Mouse (Mus musculus) liver (tissue): ENCODE measurements around the gene Gas7.
A peak's percentile ranks its signal among the peaks of the same experiment; 100 is the strongest.

ENCODE experiments used
- DNase-seq: peaks from one replicate; pipeline ENCODE4 v3.0.0-alpha.2; 2020; ENCODE audit warnings: mixed read lengths

The Gas7 gene

DNA sequence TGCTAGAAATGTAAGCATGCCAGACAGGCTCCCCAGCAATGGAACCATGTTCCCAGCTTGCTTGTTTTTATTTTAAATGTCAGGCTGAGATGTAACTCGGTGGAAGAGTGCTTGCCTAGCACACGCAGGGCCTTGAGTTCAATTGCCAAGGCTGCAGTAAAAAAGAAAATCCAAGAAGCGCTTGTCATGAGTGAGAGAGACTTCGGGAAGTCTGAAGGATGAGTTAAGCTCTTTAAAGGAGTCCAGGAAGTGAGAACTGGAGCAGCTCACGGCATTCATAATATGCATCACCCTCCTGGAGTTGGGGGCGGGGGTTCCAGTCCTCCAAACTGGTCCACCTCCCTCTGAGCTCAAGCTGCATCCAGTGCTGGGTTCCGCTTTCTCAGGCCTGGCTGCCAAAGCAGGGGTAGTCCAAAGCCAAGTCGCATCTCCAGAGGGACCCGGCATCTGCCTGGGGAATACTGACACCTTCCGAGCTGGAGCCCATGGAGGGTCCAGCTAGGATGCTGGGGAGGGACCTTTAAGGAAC, 34.5 kb downstream of the Gas7 start:
- DNase-seq: no peak

DNA sequence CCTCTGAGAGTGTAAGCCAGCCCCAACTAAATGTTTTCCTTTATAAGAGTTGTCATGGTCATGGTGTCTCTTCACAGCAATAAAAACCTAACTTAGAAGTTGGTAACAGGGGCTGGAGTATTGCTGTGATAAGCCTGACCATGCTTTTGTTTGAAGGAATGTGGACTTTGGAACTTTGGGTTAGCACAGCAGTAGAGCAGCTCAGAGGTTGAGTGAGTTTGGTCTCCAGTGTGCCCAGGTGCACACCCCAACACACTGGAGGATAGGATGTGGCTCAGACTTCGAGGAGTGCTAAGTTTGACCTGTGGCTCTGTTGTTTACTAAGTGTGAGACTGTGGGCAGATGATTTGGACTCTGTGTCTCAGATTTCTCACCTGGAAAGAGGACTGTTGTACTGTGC, 41.6 kb downstream of the Gas7 start:
- no peak for DNase-seq

DNA sequence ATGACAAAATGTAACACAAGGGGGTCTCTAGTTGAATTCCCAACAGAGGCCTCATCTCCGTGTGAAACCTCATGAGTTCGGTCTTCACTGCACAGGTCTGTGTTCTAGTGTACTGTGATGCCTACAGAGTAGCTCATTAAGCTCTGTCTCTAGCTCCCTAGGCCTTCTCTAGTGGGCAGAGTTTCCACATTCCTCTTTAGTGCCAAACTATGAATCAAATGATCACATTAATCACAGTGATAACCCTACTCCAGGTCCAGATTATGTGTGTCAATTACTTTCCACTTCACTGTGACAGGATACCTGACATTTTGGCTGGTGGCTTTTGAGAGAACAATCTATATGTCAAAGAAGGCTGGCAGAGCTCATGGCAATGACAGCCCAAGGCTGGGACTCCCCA, 44.9 kb downstream of the Gas7 start:
- DNase-seq: no peak

DNA sequence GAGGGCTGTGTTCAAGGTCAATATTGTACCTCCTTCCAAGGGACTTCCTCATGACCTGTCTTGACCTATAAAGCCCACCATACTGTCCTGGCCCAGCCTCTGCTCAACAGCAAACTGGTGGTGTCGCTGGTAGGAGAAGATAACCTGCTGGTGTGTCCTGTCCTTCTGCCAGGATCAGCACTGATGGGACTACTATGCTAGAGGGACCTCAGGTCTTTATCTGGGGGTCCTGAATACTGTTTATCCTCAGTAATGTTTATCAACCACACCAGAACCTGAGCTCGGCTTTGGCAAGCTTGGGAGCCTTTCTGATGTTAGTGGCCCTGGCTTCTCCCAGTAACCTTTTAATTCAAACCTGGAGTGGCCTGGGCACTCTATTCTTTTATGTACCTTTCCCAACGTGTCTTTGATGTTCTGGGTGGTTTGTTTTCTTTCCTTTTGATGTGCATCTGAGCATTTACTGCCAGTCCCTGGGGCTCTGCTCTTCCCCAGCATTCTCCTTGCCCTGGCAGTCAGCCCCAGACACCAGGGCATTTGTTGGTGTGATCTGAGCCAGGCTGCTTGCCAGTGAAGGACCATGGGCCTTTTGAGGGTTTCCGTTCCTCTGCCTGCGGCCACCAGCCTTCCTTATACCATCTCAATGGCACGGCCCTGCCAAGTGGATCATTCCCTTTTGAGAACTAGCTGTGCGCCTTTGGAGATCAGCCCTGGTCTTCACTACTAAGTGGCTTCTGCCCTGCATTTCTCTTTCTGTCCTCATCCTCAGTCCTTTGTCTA, 46.4 kb downstream of the Gas7 start:
- DNase-seq: no peak

DNA sequence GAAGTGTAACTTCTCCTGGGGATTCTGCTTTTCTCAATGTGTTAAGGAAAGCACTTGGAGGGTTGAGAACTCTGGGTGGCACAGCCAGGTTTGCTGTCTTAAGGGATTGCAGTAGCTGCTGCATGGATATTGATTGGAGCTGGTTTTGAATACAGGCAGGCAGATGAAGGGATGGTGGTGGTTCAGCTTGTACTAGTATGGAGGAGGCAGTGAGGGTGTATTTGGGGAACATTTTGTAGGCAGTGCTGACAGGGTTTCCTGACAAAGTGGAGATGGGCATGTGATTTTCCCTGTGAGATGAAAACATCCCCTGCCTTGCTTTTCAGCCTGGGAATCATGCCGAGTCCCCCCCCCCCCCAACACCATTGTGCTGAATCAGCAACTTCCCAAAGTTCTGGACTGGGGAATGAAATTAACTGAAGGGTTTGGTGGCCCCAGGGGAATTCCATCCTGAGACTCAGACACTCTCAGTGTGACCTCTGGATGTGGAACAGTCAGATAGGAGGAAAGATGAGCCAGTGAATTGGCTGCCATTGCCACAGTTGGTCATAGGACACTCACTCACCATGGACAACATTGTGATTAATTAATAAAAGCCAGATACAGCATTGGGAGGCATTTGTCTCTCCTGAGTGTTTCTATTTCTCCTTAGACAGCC, 54.1 kb downstream of the Gas7 start:
- DNase-seq: no peak

DNA sequence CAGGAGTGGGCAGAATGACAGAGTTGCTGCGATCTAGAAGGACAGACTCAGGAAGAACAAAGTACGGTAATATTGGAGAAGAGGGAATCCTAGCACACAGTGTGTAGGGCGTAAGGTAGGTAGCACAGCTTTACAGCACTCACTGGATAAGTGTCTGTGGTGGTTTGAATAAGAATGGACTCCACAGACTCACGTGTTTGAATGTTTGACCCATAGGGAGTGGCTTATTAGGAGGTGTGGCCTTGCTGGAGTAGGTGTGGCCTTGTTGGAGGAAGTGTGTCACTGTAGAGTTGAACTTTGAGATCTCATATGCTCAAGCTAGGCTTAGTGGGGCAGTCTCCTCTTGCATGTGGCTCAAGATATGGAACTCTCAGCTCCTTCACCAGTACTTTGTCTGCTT, 55.6 kb downstream of the Gas7 start:
- DNase-seq: no peak

DNA sequence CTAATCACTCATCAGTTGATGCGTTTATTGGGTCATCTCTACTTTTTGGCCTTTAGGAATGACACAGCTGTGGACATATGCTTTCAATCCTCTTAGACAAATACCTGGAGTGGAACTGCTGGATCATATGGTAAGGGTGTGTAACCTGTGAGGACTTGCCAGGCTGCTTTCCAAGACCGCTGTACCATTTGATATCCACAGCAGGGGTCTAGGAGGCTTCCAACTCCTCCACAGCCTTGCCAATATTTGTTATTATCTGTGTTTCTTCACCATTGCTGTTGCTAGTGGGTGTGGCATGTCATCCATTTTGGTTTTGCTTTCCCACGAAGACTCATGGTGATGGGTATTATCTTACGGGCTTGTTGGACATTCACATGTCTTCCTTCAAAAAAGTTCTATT, 57.8 kb downstream of the Gas7 start:
- no peak for DNase-seq

DNA sequence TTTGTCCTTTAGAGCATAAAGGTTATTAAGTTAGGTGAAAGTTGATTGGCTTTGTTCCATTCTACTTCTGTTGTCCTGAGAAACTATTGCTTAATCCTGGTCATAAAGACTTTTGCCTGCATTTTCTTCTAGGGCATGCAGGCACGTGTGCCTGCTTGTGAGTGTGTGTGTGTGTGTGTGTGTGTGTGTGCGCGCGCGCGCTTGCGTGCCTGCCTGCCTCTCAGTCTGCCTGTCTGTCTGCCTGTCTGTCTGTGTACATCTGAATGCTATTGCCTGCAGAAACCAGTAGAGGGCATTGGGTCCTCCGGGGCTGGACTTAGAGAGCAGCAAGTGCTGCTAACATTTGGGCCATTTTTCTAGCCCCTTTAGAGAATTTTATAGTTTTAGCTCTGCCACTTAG, 59.2 kb downstream of the Gas7 start:
- DNase-seq: no peak

DNA sequence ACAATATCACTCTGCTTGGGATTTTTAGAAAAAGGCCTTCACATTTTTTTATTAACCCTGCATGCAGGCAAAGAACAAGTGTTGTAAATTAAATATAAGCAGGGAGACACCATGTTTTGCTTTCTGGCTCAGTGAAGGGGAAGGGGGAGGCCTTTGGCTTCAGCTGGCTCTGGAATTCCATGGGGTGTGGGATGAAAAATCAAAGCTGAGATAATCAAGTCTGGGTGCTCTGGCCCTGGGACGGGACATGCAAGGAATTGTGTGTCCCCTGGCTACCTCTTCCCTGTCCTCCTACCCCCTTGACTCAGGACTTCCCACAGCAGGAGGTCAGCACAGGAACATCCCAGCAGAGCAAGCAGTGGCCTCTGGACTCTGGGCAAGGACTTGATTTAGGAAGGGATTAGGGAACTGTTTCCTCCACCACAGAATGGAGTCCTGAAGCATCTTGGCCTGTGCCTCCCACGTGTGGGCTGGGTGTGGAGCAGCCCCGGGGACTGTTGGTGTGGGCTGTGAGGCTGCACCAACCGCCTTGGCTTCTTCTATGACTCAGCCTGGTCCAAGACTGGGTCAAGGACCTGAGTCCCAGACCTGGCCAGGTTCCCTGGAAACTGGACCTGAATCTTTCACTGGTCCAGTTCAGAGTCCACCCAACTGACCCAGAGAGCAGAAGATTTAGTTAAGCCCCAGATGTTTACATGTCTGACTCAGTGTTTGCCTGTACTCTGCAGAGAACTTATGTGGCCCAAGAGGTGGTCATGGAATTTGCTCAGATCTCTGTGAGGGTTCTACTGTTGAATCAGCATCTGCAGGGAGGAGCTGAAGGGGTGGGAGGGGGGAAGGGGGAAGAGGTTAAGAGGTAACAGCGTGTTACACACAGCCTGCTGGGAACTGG, 60.0 kb downstream of the Gas7 start:
- no peak for DNase-seq

DNA sequence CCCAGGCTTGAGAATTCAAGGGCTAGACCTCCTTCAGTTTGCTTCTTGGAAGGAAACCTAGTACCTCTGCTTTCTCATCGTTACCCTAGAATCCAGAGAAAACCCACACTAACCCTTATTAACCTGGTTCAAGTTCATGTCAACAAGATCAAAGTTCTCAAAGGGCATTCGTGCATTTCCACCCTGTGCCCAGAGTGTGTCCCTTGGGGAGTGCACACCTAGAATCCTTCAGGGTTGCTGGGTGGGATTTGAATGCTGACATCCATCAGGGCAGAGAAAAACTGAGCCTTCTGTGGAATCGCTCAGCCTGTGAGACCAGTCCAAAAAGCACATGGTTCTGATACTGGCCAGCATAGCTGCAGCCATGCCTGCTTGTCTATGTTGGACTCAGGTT, 60.7 kb downstream of the Gas7 start:
- DNase-seq: no peak

DNA sequence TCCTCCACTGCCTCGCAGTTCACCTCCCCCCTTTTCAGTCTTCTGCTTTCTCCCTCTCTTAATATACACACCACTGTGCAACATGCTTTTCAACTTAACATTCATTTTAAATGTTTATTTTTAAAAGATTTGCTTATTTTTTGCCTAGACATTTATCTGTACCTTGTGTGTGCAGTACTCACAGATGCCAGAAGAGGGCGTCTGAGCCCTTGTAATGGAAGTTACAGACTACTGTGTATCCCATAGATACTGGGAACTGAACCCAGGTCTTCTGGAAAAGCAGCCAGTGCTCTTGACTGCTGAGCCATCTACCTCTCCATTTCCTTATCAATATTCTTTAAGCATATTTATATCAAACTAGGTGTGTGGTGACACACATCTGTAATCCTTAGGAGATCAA, 62.5 kb downstream of the Gas7 start:
- DNase-seq: no peak

DNA sequence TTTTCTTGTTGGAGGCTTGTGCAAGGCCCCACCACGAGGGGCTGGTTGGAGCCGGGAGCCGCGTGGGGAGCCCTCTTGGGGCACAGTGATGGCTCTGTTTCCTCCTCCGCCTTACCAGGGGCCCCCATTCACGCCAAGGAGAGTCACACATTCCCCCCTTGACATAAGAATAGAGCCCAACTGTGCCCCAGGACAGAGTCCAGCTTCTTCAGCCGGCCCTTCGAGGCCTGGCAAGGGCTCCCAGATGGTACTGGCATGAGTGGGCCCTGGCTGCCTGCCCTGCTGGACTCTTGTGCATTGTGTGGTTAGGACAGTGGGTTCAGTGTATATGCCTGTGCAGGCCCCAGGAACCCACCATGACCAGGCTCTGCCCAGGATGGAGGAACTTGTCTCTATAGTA, 63.7 kb downstream of the Gas7 start:
- DNase-seq: no peak

DNA sequence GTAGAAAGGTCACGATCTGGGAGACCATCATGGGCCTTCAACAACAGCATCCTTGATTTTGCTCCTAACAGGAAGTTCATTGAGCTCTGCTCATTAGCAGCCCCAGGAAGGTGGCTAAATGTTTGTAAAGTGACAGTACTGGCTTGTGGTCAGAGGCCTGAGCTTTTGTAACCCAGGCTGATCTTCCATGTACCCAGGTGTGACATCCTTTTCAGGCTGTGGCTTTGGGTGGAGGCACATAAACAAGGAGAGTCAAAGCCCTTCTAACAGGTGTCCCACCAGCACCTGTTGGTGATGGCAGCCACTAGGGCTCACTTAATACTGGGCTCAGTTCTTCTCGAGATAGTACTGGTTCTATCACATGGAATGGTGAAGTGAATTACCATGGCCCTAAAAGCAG, 67.4 kb downstream of the Gas7 start:
- DNase-seq: no peak

DNA sequence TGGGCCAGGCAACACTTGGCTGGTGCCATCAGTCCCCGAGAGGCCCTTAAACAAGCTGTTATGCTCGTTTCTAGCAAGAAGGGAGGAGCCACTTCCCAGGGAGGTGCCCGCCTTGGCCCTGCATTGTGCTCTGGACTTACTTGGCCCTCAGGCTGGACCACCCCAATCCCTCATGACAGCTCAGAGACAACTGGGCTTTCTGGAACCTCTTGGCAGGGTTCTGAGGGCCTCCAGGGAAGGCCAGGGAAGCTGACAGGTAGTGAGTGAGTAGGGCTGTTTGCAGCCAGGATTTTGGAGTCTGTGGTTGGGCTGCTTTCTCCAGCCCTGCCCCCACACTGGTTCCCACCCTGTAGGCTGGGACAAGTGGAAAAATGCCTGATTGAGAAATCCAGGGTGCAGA, 68.6 kb downstream of the Gas7 start:
- peak; percentile 16 for DNase-seq

DNA sequence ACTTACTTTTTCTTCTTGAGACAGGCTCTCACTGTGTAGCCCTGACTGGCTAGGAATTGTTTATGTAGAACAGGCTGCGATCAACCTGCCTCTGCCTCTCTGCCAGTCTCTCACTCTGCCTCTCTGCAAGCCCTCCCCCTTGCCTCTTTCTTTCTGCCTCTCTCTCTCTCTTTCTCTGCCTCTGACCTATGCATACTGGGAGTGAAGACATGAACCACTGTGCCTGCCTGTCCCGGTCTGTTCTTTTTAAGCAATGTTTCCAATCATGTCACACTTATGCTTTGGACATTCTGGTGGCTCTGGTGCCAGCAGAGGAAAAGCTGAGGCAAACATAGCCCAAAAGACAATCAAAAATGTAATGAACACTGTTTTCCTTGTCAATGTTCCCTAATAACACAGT, 69.5 kb downstream of the Gas7 start:
- DNase-seq: no peak

DNA sequence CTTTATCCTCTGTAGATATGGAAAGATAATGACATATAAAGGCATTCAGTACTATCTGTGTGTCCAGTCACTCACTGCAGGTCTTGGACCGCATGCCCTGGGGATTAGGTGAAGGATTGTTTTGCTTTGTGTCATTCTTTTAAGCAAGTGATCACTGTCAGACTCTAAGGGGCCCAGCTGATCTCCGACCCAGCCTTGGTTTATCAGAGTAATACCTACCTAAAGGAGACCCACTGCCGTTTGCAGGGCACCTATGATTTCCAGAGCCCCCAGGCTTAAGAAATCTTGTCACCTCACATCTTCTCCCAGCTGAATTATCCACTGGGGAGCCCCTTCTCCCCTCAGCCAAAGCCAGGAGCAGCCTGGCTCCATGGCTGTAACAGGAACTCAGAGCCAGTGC, 70.6 kb downstream of the Gas7 start:
- DNase-seq: no peak

DNA sequence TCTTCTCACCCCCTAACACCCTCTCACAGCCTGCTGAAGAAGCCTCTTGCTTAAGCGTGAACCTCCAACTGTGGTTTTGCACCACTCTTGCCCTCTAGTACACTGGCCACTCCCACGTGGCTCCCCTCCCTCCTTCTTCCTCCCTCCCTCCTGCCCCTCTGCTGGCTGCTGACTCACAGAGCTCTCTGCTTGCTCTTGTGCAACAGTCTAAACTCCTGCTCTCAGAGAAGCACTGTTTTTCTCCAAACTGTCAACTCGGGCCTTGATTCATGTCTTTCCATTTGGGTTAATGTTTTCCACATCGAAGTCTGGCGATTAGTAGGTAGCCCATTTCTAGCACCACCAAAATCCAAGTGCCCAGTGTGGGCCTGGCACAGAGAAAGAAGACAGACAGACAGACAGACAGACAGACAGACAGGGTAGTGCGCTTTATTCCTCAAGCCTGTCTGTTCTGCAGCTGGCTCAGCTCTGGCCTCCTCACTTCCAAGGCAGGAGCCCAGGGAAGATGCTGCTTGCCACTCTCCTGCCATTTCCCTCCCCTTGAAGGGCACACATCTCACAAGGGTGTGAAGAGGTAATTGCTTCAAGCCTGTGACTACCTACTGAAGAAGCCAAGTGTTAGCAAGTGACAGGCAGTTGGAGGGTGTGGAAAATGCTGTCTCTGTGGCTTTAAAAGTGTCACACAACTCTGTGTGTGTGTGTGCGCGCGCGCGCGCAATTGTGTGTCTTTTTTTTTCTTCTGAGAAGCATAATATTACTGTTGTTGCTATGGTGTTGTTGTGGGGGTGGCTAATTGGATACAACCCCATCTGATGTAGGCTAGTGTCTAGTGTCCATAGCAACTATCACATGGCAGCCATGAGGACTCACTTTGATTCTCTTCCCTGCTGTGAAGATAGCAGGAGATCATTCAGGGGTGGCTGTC, 71.6 kb downstream of the Gas7 start:
- peak; percentile 69 for DNase-seq

DNA sequence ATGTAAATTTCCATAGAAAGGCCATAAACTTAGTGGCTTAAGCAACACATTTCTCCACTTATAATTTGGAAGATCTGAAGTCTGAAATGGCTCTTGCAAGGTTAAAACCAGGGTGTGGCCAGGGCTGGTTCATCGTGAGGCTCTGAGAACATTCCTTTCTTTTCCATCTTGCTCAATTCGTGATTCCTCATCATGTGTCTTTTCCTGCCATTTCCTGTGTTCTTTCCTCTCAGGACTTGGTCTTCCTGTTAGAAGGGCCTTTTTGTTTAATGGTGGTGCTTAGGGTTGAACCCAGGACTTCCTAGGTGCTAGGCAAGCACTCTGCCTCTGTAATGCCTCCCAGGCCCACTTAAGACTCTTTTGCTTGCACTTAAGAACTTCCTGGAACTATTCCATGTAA, 76.0 kb downstream of the Gas7 start:
- no peak for DNase-seq

DNA sequence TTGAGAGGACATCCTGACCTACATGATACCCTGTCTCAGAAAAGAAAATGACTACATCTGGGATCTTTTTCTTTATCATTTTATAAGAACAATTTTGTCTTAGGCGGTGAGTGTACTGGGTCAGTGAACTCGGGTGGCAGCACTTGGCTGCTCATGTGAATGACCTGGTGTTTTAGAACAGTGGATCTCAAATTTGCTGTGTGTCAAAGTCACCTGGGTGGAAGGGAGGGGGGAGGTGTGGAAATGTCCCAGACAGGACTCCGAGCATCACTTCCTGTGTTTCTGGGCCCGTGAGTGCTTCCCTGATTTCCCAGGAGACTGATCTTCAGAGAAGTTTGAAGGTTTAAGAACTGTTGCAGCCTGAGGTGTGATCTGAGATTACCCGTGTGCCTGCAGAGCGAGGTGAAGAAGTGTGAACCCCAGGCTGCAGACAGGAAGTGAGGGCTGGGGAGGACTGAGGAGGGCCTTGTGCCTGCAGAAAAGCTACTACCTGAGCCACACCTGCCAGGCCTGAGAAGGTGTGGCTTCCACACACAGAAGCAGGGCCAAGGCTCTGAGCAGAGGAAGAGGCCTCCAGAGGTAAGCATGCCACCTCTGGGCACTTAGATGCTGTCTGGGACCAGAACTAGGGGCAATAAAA, 76.8 kb downstream of the Gas7 start:
- no peak for DNase-seq

DNA sequence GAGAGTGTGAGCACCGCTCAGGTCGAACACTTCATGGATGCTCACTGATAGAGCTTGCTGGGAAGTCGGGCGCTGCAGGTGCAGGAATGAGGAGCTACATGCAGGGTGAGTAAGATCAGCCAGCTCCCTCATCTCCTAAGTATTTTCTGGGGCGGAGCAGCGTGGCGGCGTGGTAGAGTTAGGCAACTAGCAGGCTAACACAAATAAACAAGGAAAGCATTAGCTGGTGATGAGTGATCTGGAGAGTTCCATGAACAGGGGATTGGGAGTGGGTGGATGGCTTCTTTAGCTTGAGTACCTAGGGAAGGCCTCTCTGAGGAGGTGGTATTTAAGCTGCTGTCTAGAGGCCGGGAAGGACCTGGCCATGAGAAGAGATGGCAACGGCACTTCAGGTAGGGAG, 77.5 kb downstream of the Gas7 start:
- no peak for DNase-seq

DNA sequence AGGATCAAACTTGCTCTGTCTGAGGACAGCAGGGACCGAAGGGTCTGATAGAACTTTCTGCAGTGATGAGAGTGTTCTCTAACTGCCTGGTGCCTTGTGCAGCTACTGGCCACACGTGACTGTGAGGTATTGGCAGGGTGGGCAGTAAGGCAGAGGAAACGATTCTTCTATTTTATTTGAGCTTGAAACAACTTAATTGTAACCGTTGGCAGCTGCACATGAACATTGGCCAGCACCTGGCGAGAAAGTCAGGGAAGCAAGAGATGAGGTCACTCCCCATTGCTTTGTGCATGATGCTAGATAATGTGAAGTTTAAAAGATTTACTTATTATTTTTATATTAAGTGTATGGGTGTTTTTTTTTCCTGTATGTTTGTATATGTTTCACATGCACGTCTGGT, 77.9 kb downstream of the Gas7 start:
- no peak for DNase-seq

DNA sequence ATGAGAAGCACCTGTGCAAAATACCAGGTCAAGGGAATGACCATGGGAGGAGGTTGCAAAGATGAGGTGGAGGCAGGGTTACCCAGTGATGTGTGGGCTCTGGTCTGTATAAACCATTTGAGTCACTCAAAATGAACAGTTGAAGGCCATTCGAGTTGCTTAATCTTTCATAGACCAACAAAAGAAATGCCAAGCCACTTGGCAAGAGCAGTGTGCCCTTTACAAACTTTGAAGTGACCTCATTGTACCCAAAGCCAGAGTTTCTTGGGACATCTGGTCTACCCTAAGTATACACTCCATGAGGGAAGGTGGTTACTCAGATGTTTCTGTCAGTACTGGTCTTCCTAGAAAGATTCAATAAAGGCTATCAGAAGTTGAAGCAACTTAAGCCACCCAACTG, 80.5 kb downstream of the Gas7 start:
- no peak for DNase-seq
